Mouse (Mus musculus) thymus, adult 2 months (tissue): ENCODE results near the gene Cabp2.

Source experiments
- CTCF ChIP-seq: fragments of 200-500 bp; IDR thresholded peaks from 2 replicates; pipeline ENCODE4 v1.5.1; 2012; ENCODE audit warnings: mild to moderate bottlenecking, control low read depth, low read length, moderate library complexity, borderline replicate concordance; ENCODE audit not compliant: control insufficient read depth, poor library complexity, insufficient read depth; ENCODE audit errors: extremely low read depth
- POLR2A ChIP-seq: fragments of 200-500 bp; IDR thresholded peaks from 2 replicates; pipeline ENCODE4 v1.6.1; 2012; ENCODE audit warnings: mild to moderate bottlenecking, low read length, control low read depth, moderate library complexity; ENCODE audit not compliant: control insufficient read depth, poor library complexity, insufficient read depth; ENCODE audit errors: extremely low read depth

DNA sequence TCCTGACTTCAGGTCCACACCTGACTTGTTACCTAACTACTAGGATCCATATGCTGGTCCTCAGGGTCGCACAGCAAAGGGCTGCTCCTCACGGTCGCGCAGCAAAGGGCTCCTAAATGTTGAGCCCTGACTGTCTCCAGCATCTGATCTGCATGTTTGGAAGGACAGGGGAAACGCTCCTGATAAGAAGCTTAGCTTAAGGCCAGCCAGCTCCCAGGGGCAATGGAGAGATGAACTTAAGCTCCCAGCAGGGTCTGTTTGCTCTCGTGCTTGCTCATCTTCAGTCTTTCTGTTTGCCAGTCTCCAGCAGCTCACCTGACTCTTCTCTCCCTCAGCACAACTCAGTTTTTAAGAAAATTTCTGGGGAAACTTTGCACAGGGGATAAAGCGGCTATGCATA lies 48.7 kb upstream of the Cabp2 start:
- TF ChIP-seq POLR2A (no peak), CTCF (no peak)
